In the genomic region with DNA sequence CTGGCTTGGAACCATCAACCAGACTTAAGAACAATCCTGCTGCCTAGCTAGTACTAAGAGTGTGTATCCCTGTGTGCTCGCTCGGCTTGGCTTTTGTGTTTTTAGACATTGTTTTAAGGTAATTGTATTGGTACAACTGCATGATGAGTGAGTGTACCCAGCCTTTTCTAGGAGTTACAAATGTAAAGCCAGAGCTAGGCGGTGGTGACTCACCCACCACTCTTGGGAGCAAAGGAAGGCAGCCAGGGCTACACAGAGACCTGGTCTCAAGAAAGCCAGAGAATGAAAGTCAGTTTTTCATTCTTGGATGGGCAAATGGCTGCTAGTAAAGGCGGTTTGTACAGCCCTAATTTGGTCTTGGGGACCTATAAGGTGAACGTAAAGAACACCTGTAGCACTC, we compare ENCODE assay signal across 3 mouse cellular contexts.
TF ChIP-seq lines count a peak whose summit lies in the region.

No protein-coding gene starts in this region.

TF ChIP-seq in CH12.LX, 34 proteins besides CTCF, POLR2A, EP300 and RAD21 (continued from another document):
- TF ChIP-seq MXI1 (IDR thresholded peaks at IDR 0.05; ENCODE audit: low read depth, low read length), result no peak
- no peak for TF ChIP-seq JUN (IDR thresholded peaks at IDR 0.05; ENCODE audit: insufficient read depth, low read depth, low read length)
- no peak for TF ChIP-seq E2F4 (IDR thresholded peaks at IDR 0.05; ENCODE audit: insufficient replicate concordance, low read depth, low read length)
- TF ChIP-seq ZC3H11A (IDR thresholded peaks at IDR 0.05; ENCODE audit: low read depth, low read length), result no peak
- no peak for TF ChIP-seq MEF2A (IDR thresholded peaks at IDR 0.05; ENCODE audit: borderline replicate concordance, low read depth, low read length)
- no peak for TF ChIP-seq ELF1 (IDR thresholded peaks at IDR 0.05; ENCODE audit: low read depth, low read length)
- no peak; the same call in 1 of the 2 replicates for TF ChIP-seq POLR2AphosphoS2 (IDR thresholded peaks at IDR 0.05; ENCODE audit: low read depth, low read length)
- TF ChIP-seq JUND (conservative IDR thresholded peaks at IDR 0.05; ENCODE audit: low read depth, low read length), result no peak

TF ChIP-seq in MEL, 35 proteins besides CTCF, POLR2A, EP300 and RAD21 (continued from another document):
- TF ChIP-seq TCF12 (IDR thresholded peaks at IDR 0.05; ENCODE audit: low read depth, low read length) (no peak), ELF1 (IDR thresholded peaks at IDR 0.05; ENCODE audit: low read depth, low read length) (no peak), GABPA (IDR thresholded peaks at IDR 0.05; ENCODE audit: low read depth, low read length) (no peak)

TF ChIP-seq in myocyte, 11 proteins besides CTCF, POLR2A, EP300 and RAD21 (continued from another document):
- TF ChIP-seq E2F4 (IDR thresholded peaks at IDR 0.05; ENCODE audit: insufficient read depth), result no peak
- TF ChIP-seq REST (IDR thresholded peaks at IDR 0.05; ENCODE audit: insufficient read depth, insufficient read length), result no peak
- TF ChIP-seq SRF (IDR thresholded peaks at IDR 0.05; ENCODE audit: control insufficient read depth, insufficient read length, low read depth), result no peak
- TF ChIP-seq MYOD1 (IDR thresholded peaks at IDR 0.05; ENCODE audit: control insufficient read depth in 1 of 3, insufficient read length in 2 of 3, low read depth in 2 of 3), result no peak
- no peak for TF ChIP-seq TCF12 (IDR thresholded peaks at IDR 0.05; ENCODE audit: insufficient read depth, poor library complexity, severe bottlenecking)
- TF ChIP-seq CEBPB (IDR thresholded peaks at IDR 0.05; ENCODE audit: insufficient read depth, poor library complexity, severe bottlenecking), result no peak
- no peak for TF ChIP-seq TCF3 (IDR thresholded peaks at IDR 0.05; ENCODE audit: insufficient read length, low read depth)
- TF ChIP-seq USF1 (IDR thresholded peaks at IDR 0.05; ENCODE audit: low read depth), result no peak
- no peak for TF ChIP-seq MAX (IDR thresholded peaks at IDR 0.05; ENCODE audit: low read depth)
